Mouse (Mus musculus) kidney, adult 2 months (tissue): ENCODE results near the gene Prdm1.

Experiments used
- CTCF ChIP-seq: fragments of 200-500 bp; conservative IDR thresholded peaks from 2 replicates; pipeline ENCODE4 v1.5.1; 2011; ENCODE audit warnings: low read depth, mild to moderate bottlenecking, control low read depth, low read length, moderate library complexity, mixed read lengths; ENCODE audit not compliant: insufficient read depth, insufficient read length
- POLR2A ChIP-seq: fragments of 200-500 bp; IDR thresholded peaks from one replicate; pipeline ENCODE4 v1.6.1; 2011; ENCODE audit warnings: low read depth, low read length, control low read depth

DNA sequence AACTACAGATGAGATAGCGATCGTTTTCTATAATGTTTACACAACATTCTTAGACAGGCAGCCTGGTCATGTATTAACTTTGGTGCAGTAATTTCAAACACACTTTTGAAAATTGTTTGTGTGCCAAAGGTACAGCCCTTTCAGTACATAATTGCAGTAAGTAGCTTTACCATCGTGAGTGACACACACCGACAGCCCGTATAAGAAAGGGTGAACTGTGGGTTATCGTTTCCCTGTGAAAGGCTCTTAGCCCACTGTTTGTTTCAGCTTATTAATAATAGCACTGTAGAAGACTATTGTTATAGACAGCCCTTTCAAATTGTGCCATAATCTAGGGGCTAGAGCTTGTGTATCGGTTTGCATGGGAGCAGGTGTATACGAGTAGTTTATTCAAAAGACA lies 51.1 kb downstream of the Prdm1 start:
- no peak for TF ChIP-seq CTCF
- TF ChIP-seq POLR2A: no peak
